Mouse (Mus musculus): ENCODE data around the gene Akr1c13. TPM values are rescaled to one million over a fixed set of nuclear protein-coding genes. Genes with fewer than 3 reads are reported as not detected.
"Not testable (repeated sequence)": the region's sequence is repeated elsewhere in the genome, so short reads cannot be mapped to it uniquely, and the experiment has no call there.

Gene Akr1c13
- 1.0 and 1.2 TPM in 2 replicates for polyA plus RNA-seq (2016; fragmentation: Nextera tagmentation; extraction: Ambion mirVana)

- no peaks in the 10 kb centered on the region for H3K9me3 ChIP-seq
- H3K36me3 ChIP-seq = no peaks in the 10 kb centered on the region
- H3K4me2 ChIP-seq (replicated peaks) = no peak within 1 kb of the TSS
- H3K27me3 ChIP-seq = no peaks in the 10 kb centered on the region
- H3K4me3 ChIP-seq = no peak within 1 kb of the TSS
- no peaks in the 10 kb centered on the region for H3K4me1 ChIP-seq
- H3K27ac ChIP-seq = no peak within 1 kb of the TSS
- 62% methylated on average over 3 of the region's 3 CpGs for WGBS
- H3K9ac ChIP-seq = no peak within 1 kb of the TSS
- no peak for ATAC-seq (ENCODE audit: insufficient number of reproducible peaks, insufficient read depth, low FRiP score, low TSS enrichment)
These were observed at the start of gene Akr1c13 for GRCm38 (mm10) chr13:4190904-4191303. TSS of gene Akr1c13 (plus strand) at chr13:4191150.

- whole genome bisulfite sequencing = 81% methylated on average over 1 of the region's 1 CpGs
- no peak overlapping the region for H3K4me3 ChIP-seq
- no peaks in the 10 kb centered on the region for H3K27me3 ChIP-seq
- H3K36me3 ChIP-seq = no peaks in the 10 kb centered on the region
- no peaks in the 10 kb centered on the region for H3K4me1 ChIP-seq
- H3K9me3 ChIP-seq = no peaks in the 10 kb centered on the region
- H3K27ac ChIP-seq = no peak overlapping the region
- ATAC-seq (ENCODE audit: insufficient number of reproducible peaks, insufficient read depth, low FRiP score, low TSS enrichment) = no peak
- H3K9ac ChIP-seq = no peak overlapping the region
- no peak overlapping the region for H3K4me2 ChIP-seq (replicated peaks)
These were observed 46.7 kb upstream of the Akr1c13 start for GRCm38 (mm10) chr13:4144261-4144660.

- H3K9ac ChIP-seq = no peak within 1 kb of the TSS
- WGBS = 86% methylated on average over 5 of the region's 5 CpGs
- no peak within 1 kb of the TSS for H3K4me2 ChIP-seq (replicated peaks)
- no peaks in the 10 kb centered on the region for H3K9me3 ChIP-seq
- no peaks in the 10 kb centered on the region for H3K27me3 ChIP-seq
- no peaks in the 10 kb centered on the region for H3K4me1 ChIP-seq
- no peak within 1 kb of the TSS for H3K27ac ChIP-seq
- no peak for ATAC-seq (ENCODE audit: insufficient number of reproducible peaks, insufficient read depth, low FRiP score, low TSS enrichment)
- no peak within 1 kb of the TSS for H3K4me3 ChIP-seq
- no peaks in the 10 kb centered on the region for H3K36me3 ChIP-seq
These were observed 40.4 kb upstream of the Akr1c13 start, which contains the start of gene Akr1c18 for GRCm38 (mm10) chr13:4150518-4150917. TSS of gene Akr1c18 (minus strand) at chr13:4150654.

- ATAC-seq (ENCODE audit: insufficient number of reproducible peaks, insufficient read depth, low FRiP score, low TSS enrichment) = no peak
- Histone ChIP-seq H3K9ac (no peak overlapping the region), H3K27me3 (no peaks in the 10 kb centered on the region), H3K9me3 (no peaks in the 10 kb centered on the region), H3K4me2 (replicated peaks) (no peak overlapping the region), H3K27ac (no peak overlapping the region), H3K4me1 (no peaks in the 10 kb centered on the region), H3K4me3 (no peak overlapping the region), H3K36me3 (no peaks in the 10 kb centered on the region)
- WGBS = 68% methylated on average over 2 of the region's 2 CpGs
These were observed 38.0 kb upstream of the Akr1c13 start for GRCm38 (mm10) chr13:4152908-4153307.

DNA sequence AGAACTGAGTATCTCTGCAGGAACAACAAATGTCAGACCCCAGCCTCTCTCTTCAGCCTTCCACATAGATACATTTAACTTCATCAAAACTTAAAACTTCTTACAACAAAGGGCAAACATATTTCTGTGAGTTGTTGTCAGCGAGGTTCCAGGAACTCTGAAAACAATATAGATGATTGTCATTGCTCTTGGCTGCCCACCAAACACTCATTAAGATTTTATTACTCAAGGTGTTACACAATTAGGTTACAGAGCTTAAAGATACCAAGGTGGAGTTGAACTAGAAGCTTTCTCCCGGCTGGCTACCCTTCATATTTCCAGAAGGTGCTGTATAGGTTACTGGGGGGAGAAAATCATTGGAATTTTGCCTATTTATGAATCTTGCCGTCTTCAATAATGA is 37.4 kb upstream of the Akr1c13 start:
- Histone ChIP-seq H3K4me1 (no peaks in the 10 kb centered on the region), H3K27me3 (no peaks in the 10 kb centered on the region), H3K9me3 (no peaks in the 10 kb centered on the region), H3K4me2 (replicated peaks) (no peak overlapping the region), H3K9ac (no peak overlapping the region), H3K4me3 (no peak overlapping the region), H3K36me3 (no peaks in the 10 kb centered on the region), H3K27ac (no peak overlapping the region)
- no peak for ATAC-seq (ENCODE audit: insufficient number of reproducible peaks, insufficient read depth, low FRiP score, low TSS enrichment)
- WGBS = 78% methylated on average over 3 of the region's 3 CpGs

- Histone ChIP-seq H3K27ac (no peak overlapping the region), H3K4me2 (replicated peaks) (no peak overlapping the region), H3K4me1 (no peaks in the 10 kb centered on the region), H3K4me3 (no peak overlapping the region), H3K9ac (no peak overlapping the region), H3K9me3 (no peaks in the 10 kb centered on the region), H3K27me3 (no peaks in the 10 kb centered on the region), H3K36me3 (no peaks in the 10 kb centered on the region)
- no peak for ATAC-seq (ENCODE audit: insufficient number of reproducible peaks, insufficient read depth, low FRiP score, low TSS enrichment)
- WGBS = 72% methylated on average over 2 of the region's 2 CpGs
These were observed 35.7 kb upstream of the Akr1c13 start for GRCm38 (mm10) chr13:4155286-4155685.

GRCm38 (mm10) chr13:4168006-4168405 is 22.9 kb upstream of the Akr1c13 start:
- WGBS = 52% methylated on average over 1 of the region's 1 CpGs
- no peaks in the 10 kb centered on the region for H3K27me3 ChIP-seq
- no peaks in the 10 kb centered on the region for H3K4me1 ChIP-seq
- H3K27ac ChIP-seq = no peak overlapping the region
- no peaks in the 10 kb centered on the region for H3K9me3 ChIP-seq
- ATAC-seq (ENCODE audit: insufficient number of reproducible peaks, insufficient read depth, low FRiP score, low TSS enrichment) = no peak
- no peak overlapping the region for H3K4me2 ChIP-seq (replicated peaks)
- H3K36me3 ChIP-seq = no peaks in the 10 kb centered on the region
- H3K9ac ChIP-seq = no peak overlapping the region
- H3K4me3 ChIP-seq = no peak overlapping the region

- Histone ChIP-seq H3K4me3 (no peak overlapping the region), H3K9ac (no peak overlapping the region), H3K4me1 (no peaks in the 10 kb centered on the region), H3K9me3 (no peaks in the 10 kb centered on the region), H3K27ac (no peak overlapping the region), H3K36me3 (no peaks in the 10 kb centered on the region), H3K27me3 (no peaks in the 10 kb centered on the region), H3K4me2 (replicated peaks) (no peak overlapping the region)
- WGBS = 66% methylated on average over 2 of the region's 2 CpGs
- ATAC-seq (ENCODE audit: insufficient number of reproducible peaks, insufficient read depth, low FRiP score, low TSS enrichment) = no peak
These were observed 18.0 kb upstream of the Akr1c13 start for GRCm38 (mm10) chr13:4172978-4173377.

DNA sequence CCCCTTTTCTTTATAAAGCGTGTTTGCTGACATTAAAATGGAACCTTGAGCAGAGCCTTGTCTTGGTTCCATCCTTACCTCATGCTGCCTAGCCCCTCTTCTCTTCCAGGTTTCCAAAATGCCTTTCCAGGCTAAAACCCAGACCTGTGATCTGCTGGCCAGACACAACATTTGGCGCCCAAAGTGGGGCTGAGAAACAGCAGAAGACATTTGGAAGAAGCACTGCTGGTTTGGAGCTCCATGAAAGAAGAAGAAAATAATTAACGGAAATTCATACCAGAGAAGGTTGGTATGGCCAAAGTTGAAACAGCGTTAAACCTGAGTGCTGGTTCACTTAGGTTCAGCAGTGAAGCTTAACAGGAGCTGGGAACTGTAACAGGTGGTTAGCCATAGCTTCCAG is 9.6 kb upstream of the Akr1c13 start:
- not testable (repeated sequence) for ATAC-seq (ENCODE audit: insufficient number of reproducible peaks, insufficient read depth, low FRiP score, low TSS enrichment); H3K36me3 ChIP-seq; H3K27ac ChIP-seq; H3K4me1 ChIP-seq; H3K9me3 ChIP-seq; H3K4me3 ChIP-seq; H3K27me3 ChIP-seq; H3K9ac ChIP-seq; H3K4me2 ChIP-seq (replicated peaks)
- 90% methylated on average over 4 of the region's 4 CpGs for WGBS

GRCm38 (mm10) chr13:4183116-4183515 is 7.8 kb upstream of the Akr1c13 start:
- Histone ChIP-seq H3K4me2 (replicated peaks) (no peak overlapping the region), H3K4me1 (no peaks in the 10 kb centered on the region), H3K27me3 (no peaks in the 10 kb centered on the region), H3K9ac (no peak overlapping the region), H3K36me3 (no peaks in the 10 kb centered on the region), H3K9me3 (no peaks in the 10 kb centered on the region), H3K4me3 (no peak overlapping the region), H3K27ac (no peak overlapping the region)
- 58% methylated on average over 9 of the region's 9 CpGs for WGBS
- ATAC-seq (ENCODE audit: insufficient number of reproducible peaks, insufficient read depth, low FRiP score, low TSS enrichment) = no peak

- not testable (repeated sequence) for H3K27ac ChIP-seq; H3K4me3 ChIP-seq; ATAC-seq (ENCODE audit: insufficient number of reproducible peaks, insufficient read depth, low FRiP score, low TSS enrichment); H3K4me1 ChIP-seq; H3K9me3 ChIP-seq; H3K36me3 ChIP-seq; H3K27me3 ChIP-seq; H3K9ac ChIP-seq; H3K4me2 ChIP-seq (replicated peaks)
- 80% methylated on average over 7 of the region's 7 CpGs for WGBS
These were observed 4.1 kb upstream of the Akr1c13 start for GRCm38 (mm10) chr13:4186641-4187411.

GRCm38 (mm10) chr13:4188174-4188573 is 2.8 kb upstream of the Akr1c13 start:
- WGBS = 91% methylated on average over 2 of the region's 2 CpGs
- Histone ChIP-seq H3K36me3 (no peaks in the 10 kb centered on the region), H3K27ac (no peak overlapping the region), H3K4me2 (replicated peaks) (no peak overlapping the region), H3K27me3 (no peaks in the 10 kb centered on the region), H3K4me3 (no peak overlapping the region), H3K9ac (no peak overlapping the region), H3K9me3 (no peaks in the 10 kb centered on the region), H3K4me1 (no peaks in the 10 kb centered on the region)
- no peak for ATAC-seq (ENCODE audit: insufficient number of reproducible peaks, insufficient read depth, low FRiP score, low TSS enrichment)
